Mouse (Mus musculus): Measurements from ENCODE around the gene Lhx9.

Gene Lhx9

DNA sequence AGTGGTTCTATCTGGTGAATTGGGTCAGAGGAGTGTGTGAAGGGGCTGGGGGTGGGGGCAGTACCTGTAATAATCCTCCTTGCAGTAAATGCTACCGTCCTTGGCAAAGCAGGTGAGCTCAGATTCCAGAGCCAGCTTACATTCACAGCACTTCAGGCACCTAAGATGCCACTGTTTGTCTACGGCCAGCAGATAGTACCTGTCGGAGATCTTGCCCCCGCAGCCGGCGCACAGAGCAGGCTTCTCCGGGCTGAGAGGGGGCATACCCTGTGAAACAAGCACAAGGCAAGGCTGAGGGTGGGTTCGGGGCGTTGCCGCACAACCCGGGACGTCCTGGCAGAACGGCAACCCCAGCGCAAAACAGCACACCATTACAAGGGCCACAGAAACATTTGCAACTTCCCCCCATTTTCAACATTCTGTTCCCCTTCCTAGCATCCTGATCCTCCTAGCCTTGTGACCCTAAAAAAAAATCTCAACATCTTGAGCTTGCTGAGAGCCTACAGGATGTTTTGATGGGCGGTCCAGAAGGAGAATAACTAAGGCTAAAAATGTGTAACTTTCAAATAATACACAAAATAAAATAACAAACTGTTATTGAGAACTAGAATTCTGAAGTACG lies 8.5 kb downstream of the Lhx9 start:
- DNase-seq, result no peak

DNA sequence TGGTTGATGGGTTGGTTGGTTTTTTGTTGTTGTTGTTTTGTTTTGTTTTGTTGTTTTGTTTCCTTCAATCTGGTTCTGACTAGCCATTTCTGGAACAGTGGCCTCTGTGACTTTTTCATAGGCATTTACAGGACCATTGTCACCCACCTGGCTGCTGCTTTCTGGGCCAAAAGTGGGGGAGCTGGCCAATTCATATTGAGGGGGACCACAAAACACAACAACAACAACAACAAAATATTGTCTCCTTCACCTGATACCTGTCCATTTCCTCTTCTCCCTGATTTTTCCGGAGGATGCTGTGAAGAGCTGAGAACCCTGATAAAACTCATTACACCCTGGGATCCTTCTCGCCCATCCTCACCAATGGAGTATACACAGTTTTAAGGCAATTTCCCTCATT lies 9.1 kb downstream of the Lhx9 start:
- no peak for DNase-seq

DNA sequence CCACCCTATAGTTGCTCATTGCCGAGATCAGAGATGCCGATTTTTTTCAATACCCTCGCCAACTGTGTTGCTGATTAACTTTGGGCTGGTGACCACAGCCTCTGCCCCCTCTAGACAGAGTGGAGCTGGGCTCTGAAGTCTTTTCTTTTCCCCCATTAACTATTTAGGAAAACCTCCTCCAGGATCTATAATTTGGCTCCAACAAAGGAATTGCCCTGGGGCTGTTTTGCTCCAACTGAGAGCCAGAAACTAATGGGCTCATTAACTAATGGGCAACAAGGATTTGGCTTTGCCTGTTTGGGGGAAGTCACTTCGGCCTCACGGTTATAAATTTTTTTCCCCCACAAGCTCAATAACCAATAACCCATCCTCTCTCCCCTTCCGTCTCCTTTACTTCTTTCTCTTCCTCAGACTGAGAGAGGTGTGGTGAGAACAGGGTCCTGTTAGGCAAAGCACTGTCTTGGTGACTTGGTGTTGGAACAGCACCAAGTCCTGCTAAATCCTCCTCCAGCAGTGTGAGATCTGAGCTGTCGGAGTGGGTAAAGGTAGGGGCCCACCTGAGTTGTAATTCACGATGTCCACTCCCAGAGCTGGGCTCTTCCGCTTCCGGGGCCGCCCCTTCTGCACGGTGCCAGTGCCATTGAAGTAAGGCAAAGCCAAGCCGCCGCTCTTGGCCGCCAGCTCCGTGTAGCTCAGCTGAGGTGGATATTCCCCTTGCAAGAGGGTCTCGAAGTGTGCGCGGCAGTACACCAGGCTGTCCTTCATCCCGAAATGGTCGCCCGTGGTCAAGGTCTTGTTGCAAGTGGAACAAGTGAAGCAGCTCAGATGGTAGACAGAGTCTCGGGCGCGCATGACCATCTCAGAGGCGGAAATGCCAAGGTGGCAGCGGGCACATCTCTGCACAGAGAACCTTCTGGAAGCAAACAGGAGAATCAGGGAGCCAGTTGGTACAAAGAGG lies 10.3 kb downstream of the Lhx9 start:
- no peak for DNase-seq

DNA sequence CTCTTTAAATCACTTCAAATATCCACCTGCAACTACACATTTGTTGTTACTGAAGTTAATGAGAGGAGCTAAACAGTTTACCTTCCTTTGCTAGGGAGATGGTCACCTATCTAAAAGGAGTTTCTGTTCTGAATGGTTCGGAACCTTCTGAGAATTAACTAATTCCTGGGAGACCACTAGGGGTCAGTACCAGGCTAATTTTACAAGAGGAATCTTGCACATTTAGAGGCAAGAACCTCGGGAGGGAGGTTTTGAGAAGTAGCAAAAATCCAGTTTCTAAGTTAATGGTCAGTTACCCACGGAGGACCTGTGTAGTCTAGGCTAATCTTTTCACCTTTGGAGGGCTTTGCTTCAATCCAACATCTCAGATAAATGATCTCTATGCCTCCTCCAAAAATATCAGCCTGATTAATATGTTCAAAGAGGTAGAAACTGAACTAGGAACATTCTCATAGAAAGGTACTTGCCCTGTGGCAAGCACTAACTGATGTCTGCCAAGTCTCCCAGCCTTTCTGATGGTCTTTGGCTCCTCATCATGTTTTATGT lies 12.9 kb downstream of the Lhx9 start:
- no peak for DNase-seq

DNA sequence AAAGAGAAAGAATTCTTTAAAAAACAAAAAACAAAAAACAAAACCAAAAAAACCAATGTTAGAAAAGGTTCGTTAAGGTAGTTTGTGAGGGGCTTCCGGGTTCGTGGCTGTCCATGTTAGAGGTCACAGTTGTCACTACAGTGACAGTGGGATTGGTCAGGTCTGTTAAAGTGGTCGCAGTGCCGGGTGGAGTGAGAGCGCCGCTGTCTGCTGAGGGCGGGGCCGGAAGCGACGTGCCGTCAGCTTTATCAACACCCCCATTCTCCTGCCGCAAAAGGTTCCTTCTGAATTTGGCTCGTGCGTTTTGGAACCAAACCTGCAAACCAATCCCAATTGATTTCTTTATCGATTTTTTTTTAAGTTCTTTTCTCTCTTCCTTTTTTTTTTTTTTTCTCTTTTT lies 17.1 kb downstream of the Lhx9 start:
- no peak for DNase-seq

DNA sequence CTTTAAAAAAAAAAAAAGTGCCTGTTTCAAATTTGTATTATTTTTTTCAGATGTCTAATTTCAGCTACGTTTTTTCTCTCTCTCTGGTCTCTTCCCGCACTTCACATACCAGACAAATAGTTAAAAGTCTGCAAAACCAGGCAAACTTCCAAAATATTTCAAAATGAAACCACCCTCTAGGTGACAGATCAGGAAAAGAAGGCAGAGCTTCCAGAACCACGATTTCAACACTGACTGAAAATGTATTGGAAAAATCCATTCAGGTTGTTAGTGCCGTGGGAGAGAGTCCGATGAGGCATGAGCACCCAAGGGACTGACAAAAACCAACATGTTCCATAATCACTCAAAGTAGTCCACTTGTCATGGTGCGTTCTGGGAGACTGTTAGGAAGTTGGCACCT lies 21.5 kb downstream of the Lhx9 start:
- DNase-seq, result no peak

DNA sequence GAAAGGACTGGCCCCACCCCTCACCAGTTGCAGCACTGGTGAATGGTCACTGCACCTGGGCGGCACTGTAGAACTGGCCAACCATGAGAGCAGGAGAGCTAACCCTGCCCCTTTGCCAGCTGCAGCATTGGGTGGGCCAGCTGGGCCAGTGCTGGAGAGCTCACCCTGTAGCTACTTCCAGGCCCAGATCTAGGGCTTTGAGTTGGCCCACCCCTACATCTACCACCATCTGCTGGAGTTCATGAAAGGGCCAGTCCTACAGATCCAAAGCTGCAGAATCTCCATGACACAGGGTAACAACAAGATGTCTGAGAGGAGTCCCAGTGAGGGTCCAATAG lies 25.4 kb downstream of the Lhx9 start:
- no peak for DNase-seq

DNA sequence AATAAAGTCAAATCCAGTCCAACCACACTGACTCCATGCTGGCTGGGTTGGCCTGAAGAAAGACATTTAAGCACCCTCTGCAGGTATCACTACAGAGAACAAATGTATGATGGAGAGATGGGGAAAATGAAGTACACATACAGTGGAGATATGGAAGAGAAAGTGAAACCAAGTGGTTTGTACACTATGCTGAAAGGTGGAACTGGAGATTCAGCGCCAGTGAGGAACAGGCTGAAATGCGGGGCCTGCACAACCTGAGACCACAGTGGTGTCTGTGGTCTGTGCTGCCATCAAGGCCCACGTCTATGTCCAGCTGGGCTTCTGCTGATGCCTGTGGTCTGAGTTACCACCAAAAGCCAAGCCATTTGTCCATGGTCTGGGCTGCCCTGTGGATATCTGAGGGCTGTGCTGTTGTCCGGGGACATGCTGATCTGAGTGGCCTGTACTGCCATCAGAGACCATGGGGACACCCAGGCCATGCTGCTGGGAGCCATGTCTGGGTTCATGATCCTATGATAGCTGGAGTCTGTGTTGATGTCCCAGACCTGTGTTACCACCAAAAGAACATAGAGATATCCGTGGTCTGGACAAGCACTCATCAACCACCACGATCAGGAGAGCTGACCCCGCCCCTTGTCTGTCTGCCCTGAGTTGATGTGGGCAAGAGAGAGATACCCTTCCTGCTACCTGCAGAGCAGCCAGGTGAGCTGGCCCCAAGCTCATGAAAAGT lies 26.0 kb downstream of the Lhx9 start:
- no peak for DNase-seq

DNA sequence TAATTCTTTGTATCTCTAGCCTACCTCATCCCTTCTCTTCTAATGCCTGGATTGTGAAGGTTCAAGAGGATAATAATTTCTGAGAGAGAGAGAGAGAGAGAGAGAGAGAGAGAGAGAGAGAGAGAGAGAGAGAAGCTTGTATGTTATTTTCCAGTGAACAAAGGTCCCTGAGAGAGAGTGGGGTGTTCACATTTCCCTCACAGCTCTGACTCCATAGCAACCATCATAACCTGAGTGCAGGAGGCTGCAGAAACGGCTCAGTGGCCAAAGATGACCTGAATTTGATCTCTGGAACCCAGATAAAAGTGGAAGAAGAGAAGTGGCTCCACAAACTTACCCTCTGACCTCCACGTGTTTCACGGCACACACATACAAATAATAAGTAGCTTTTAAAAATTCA lies 46.6 kb downstream of the Lhx9 start:
- no peak for DNase-seq

DNA sequence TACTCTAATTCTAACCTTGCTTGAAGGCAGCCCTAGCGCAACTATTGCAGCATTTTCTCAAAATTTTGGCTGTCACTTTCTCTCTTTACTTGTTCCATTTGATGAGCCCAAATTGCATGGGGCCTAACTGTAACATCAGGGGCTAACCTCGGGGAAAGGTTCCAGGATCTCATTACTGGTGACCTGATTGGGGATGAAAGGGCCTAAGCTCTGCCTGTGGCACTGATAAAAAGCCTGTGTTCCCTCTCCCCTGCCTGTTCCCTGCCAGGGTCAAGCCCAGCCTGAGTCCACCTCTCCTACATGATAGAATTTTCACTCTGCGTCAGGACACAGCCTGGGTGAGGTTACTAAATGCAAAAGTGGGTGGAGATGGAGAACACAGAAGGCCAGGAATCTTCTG lies 47.1 kb downstream of the Lhx9 start:
- DNase-seq, result no peak

DNA sequence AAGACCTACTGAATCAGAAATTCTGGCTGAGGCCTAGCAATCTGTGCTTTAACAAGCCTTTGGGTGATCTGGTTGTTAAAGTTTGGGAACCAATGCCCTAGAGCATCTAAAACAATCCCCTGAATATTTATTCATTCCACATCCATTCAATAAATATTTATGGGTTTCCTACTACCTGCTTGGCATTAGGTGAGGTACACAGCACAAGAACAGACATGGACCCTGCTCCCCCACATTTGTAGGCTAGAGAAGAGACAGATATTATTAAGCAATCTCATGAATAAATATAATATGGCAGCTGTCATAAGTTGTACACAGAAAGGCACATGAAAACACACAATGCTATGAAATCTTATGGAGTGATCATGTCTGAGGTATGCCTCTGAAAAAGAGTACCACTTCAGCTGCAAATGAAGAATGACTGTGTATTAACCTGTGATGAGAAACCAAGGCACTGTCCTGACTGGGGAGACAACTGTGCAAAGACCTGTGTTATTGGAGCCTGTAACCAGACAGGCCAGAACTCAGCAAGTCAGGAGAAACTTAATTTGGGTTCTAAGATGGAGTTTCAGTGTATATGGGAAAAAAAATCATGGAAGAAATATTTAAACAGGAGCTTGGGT lies 48.6 kb downstream of the Lhx9 start:
- no peak for DNase-seq

DNA sequence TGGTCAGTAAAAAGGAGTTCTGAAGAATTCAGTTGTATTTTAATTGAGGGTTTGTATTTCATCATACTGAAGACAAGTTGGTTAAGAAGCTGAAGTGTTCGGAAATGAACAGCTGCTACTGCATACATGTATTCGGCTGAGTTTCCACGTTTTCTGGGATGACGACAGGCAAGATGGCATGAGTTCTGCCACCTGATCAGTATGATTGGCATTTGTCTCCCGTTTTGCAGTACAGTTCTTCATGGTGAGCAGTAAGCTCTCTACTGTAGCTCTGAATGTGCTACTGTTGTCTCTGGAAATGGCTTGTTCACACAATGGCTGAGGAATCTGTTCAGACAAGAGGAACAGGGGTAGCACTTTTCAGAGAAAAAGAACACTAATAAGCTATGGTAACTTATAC lies 50.3 kb downstream of the Lhx9 start:
- DNase-seq, result no peak

DNA sequence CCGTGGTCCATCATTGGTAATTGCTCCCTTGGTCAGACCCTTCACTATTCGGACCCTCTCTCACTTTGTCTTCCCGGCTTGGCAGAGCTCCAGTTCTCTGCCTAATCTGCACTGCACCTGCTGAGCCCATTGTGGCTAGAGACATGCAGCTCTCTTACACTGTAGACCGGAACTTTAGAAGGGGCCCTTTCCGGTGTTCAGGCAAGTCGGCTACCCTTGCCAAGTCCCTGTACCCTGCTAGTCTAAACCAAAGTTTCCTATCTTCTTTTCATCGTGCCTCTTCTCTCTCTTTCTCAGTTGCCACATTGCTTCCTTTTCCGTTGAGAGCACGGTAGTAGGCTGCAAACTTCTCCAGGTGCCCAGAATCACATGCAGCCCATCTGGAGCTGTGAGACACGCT lies 62.5 kb downstream of the Lhx9 start:
- no peak for DNase-seq

DNA sequence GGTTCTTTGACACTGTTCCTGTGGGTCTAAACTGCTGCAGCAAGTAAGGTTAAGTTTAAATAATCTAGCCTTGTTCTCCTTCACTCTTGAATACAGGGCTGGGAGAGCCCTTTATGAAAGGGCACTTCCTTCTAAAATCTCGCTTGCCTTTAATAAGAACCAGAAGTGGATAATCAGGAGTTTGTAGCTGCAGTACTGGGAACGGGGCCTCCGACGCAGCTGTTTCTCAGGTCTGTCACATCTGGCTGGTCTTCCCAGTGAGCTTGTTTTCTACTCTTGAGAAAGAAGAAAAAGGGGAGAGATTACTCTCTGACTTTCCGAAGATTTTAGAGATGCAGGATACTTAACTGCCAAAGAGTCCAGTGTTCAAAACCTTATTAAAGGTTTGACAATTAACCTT lies 64.4 kb downstream of the Lhx9 start:
- no peak for DNase-seq

Data from kidney, postnatal 10 days (tissue).